Mouse (Mus musculus) thymus, adult 2 months (tissue): ENCODE data around the gene Senp6. TPM values are rescaled to one million over a fixed set of nuclear protein-coding genes. Genes with fewer than 3 reads are reported as not detected.
"Not testable (repeated sequence)": the region's sequence is repeated elsewhere in the genome, so short reads cannot be mapped to it uniquely, and the experiment has no call there.

Source experiments
- DNase-seq: peaks from one replicate; pipeline ENCODE4 v3.0.0; 2021
- H3K27ac ChIP-seq: fragments of 200-500 bp; 2 replicates; pipeline ENCODE4 v1.5.1; 2012; ENCODE audit warnings: low read length, control low read depth; ENCODE audit not compliant: control insufficient read depth, insufficient read depth
- H3K27me3 ChIP-seq: fragments of 200-500 bp; 2 replicates; pipeline ENCODE4 v1.6.1; 2012; ENCODE audit warnings: mild to moderate bottlenecking, low read length, moderate library complexity, mixed read lengths; ENCODE audit not compliant: control insufficient read depth, insufficient read depth
- H3K36me3 ChIP-seq: fragments of 200-500 bp; 2 replicates; pipeline ENCODE4 v1.6.1; 2012; ENCODE audit warnings: mild to moderate bottlenecking, low read length, moderate library complexity; ENCODE audit not compliant: control insufficient read depth, insufficient read depth
- H3K4me1 ChIP-seq: fragments of 200-500 bp; replicated peaks from 2 replicates; pipeline ENCODE4 v1.6.1; 2012; ENCODE audit warnings: low read length; ENCODE audit not compliant: control insufficient read depth, insufficient read depth
- H3K4me3 ChIP-seq: fragments of 200-500 bp; 2 replicates; pipeline ENCODE4 v1.5.1; 2012; ENCODE audit warnings: mild to moderate bottlenecking, low read length, control low read depth, moderate library complexity; ENCODE audit not compliant: control insufficient read depth, insufficient read depth
- CTCF ChIP-seq: fragments of 200-500 bp; IDR thresholded peaks from 2 replicates; pipeline ENCODE4 v1.5.1; 2012; ENCODE audit warnings: mild to moderate bottlenecking, control low read depth, low read length, moderate library complexity, borderline replicate concordance; ENCODE audit not compliant: control insufficient read depth, poor library complexity, insufficient read depth; ENCODE audit errors: extremely low read depth
- POLR2A ChIP-seq: fragments of 200-500 bp; IDR thresholded peaks from 2 replicates; pipeline ENCODE4 v1.6.1; 2012; ENCODE audit warnings: mild to moderate bottlenecking, low read length, control low read depth, moderate library complexity; ENCODE audit not compliant: control insufficient read depth, poor library complexity, insufficient read depth; ENCODE audit errors: extremely low read depth
- WGBS: fragments of 180-500 bp; shearing (Covaris S2); methylation state at CpG from one replicate; pipeline ENCODE4 v1.1.7; 2018; 5-methylcytosine and 5-hydroxymethylcytosine counted together
- polyA plus RNA-seq: library from polyadenylated mRNA; depleted of rRNA; stranded (reverse); fragments of >200 nt; gene quantifications from 2 replicates; pipeline ENCODE4 v1.2.3, GENCODE M21; 2012

Senp6 gene
- polyA plus RNA-seq, 1 experiment = 29.7 TPM

DNA sequence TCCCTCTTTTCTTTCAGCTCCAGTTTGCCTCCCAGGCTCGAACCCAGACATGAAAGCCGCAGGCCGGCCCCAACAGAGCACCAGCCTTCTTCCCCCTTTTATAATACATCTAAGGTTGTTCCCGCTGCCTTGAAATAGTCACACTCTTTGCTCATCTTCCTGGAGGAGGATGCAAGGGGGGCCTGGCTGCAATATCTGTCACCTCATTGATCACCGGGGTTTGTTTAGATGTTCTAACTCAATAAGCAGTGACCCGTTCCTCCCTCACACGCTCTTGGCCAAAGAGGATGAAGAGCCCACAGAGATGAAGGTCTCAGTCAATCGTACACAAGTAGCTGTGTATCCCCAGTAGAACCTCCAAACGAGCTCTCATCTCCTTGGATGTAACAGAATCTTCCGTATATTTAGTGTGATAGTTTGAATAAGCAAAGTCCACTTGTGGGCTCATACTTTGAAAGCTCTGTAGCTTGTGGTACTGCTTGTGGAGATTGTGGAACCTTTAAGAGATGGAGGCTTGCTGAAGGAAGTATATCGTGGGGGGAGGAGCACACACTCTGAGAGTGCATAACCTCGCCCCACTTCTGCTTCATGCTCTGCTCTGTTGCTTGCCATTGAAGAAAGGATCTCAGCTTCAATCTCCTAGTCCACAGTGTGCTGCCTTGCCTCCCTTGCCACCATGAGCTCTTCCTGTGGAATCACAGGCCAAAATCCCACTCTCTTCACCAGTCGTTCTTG lies 29.3 kb upstream of the Senp6 start:
- no peak overlapping the region for H3K27ac ChIP-seq

GRCm38 (mm10) chr9:80037997-80038383 lies 28.7 kb upstream of the Senp6 start:
- Histone ChIP-seq H3K4me3 (no peak overlapping the region), H3K36me3 (no peaks in the 10 kb centered on the region), H3K27me3 (no peaks in the 10 kb centered on the region), H3K27ac (no peak overlapping the region), H3K4me1 (no peaks in the 10 kb centered on the region)
- TF ChIP-seq CTCF (no peak), POLR2A (no peak)
- no peak for DNase-seq

More for the DNA sequence above, 29.3 kb upstream of the Senp6 start:
- TF ChIP-seq CTCF (no peak), POLR2A (no peak)
- 86% methylated on average over 13 of the region's 13 CpGs for WGBS
- Histone ChIP-seq H3K27me3 (no peaks in the 10 kb centered on the region), H3K4me1 (no peaks in the 10 kb centered on the region), H3K36me3 (no peaks in the 10 kb centered on the region), H3K4me3 (no peak overlapping the region)
- no peak for DNase-seq

DNA sequence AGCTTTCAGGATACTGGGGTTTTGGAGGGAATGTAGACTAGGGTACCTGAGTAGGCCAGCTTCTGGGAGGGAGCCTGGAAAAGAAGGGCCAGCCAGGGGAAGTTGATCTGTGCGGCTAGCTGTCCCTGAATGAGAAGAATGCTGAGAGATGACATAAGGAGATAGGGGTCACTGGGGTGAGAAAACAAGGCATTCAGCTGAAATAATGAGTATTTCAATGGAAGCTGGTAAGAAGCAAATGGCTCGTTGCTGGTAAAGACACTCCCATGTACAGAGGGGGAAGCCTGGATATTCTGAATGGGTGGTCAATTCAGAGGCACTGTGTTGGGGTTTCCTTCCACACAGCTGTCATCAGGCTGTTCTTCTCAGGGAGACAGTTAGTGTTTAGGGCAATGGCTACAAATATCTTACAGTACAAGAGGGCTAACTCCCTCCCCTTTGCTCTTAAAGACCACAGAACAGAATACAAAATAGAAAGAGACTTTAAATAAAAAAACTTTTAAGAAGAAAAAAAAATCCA lies 27.3 kb upstream of the Senp6 start:
- TF ChIP-seq POLR2A (no peak), CTCF (no peak)
- 78% methylated on average over 2 of the region's 2 CpGs for WGBS
- no peak overlapping the region for H3K27ac ChIP-seq

DNA sequence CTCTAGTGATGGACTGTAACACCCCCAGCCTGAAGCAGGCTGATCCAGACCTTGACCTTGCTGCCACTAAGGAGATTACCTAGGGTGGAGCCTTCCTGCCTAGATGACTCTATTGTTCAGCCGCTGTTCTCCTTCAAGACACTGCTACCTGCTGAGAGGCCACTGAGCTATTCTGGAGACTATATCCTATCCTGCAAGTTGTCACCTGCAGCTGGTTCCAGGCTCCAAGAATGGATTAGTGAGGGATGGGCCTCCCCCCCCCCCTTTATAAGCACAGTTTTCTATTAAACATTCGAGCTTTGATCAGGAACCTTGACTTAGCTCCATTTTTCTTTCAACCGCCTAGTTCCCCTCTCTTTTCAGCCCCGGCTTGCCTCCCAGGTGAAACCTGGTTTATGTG lies 22.4 kb upstream of the Senp6 start:
- not testable (repeated sequence) for H3K36me3 ChIP-seq, H3K4me1 ChIP-seq, H3K27me3 ChIP-seq, DNase-seq, H3K27ac ChIP-seq, H3K4me3 ChIP-seq
- WGBS = 94% methylated on average over 4 of the region's 4 CpGs

More for the DNA sequence above, 27.3 kb upstream of the Senp6 start:
- no peak for DNase-seq
- Histone ChIP-seq H3K4me3 (no peak overlapping the region), H3K36me3 (no peaks in the 10 kb centered on the region), H3K4me1 (no peaks in the 10 kb centered on the region), H3K27me3 (no peaks in the 10 kb centered on the region)

DNA sequence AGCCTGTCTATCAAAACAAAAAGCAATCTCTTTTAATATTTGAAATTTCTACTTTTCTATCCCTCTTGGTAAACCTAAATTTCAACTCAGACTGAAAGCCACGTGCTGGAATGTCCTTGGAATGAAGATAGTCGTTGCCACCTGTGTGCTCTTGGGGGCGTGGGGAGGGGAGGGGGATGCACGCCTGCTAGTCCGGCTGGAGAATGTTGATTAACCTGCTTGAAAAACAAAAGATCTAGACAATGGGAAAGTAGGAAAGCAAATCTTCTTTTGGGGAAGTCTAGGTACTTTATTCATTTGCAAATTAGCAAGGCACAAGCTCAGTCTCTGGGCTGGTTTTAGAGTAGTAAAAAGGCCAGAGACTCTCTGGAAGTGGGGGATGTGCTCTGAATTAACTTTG lies 17.4 kb upstream of the Senp6 start:
- H3K36me3 ChIP-seq, H3K4me1 ChIP-seq, H3K27me3 ChIP-seq, H3K27ac ChIP-seq, H3K4me3 ChIP-seq, DNase-seq: not testable (repeated sequence)
- WGBS = 86% methylated on average over 5 of the region's 5 CpGs

DNA sequence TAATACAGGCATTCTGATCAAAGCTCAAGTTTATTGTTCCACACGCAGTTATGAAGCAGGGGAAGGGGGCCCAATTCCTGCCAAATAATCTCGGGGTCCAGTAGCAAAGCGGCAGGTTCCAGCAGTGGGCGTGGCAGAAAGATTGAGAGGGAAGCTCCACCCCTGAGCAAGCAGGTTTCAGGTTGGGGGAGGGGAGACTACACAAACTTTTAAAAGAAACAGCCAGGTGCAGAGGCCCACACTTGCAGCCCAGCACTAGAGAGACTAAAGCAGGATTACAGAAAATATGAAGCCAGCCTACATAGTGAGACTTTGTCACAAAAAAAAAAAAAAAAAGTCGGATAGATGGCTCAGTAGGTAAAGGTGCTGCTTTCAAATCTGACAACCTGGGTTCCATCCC lies 13.8 kb upstream of the Senp6 start:
- WGBS = 93% methylated on average over 5 of the region's 5 CpGs
- no peak for DNase-seq
- H3K36me3 ChIP-seq = no peaks in the 10 kb centered on the region
- no peak overlapping the region for H3K4me3 ChIP-seq
- no peaks in the 10 kb centered on the region for H3K4me1 ChIP-seq
- H3K27me3 ChIP-seq = no peaks in the 10 kb centered on the region
- no peak overlapping the region for H3K27ac ChIP-seq
- no peak for TF ChIP-seq CTCF
- TF ChIP-seq POLR2A = no peak

GRCm38 (mm10) chr9:80057690-80058089 lies 9.0 kb upstream of the Senp6 start:
- H3K27ac ChIP-seq = no peak overlapping the region
- H3K4me3 ChIP-seq = no peak overlapping the region
- no peaks in the 10 kb centered on the region for H3K4me1 ChIP-seq
- no peak for DNase-seq
- no peaks in the 10 kb centered on the region for H3K27me3 ChIP-seq
- TF ChIP-seq POLR2A (no peak), CTCF (no peak)
- WGBS = 19% methylated on average over 2 of the region's 2 CpGs
- no peaks in the 10 kb centered on the region for H3K36me3 ChIP-seq

DNA sequence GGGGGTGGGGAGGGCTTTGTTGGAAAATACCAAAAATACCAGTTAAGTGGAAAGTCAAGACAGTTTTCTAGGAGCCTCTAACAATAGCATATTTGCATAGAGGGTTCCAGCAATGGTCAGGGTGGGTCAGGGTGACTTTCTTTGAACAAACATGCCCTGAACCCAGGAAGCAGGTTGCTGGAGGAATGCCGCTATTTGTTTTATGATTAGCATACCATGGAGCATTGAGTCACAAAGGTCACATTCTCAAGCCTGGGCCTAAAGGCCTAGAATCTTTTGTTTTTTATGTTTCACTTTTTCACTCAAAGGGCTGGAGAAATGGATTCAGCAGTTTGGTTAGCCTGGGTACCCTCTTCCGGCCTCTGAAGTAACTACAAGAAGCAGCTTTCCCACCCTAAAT lies 1.2 kb upstream of the Senp6 start:
- not testable (repeated sequence) for H3K27me3 ChIP-seq, DNase-seq, H3K27ac ChIP-seq, H3K36me3 ChIP-seq, H3K4me3 ChIP-seq, H3K4me1 ChIP-seq
- 97% methylated on average over 2 of the region's 2 CpGs for WGBS
